Mouse (Mus musculus): ENCODE measurements around the gene Vmn2r83. TPM values are rescaled to one million over a fixed set of nuclear protein-coding genes. Genes with fewer than 3 reads are reported as not detected.
A peak's percentile ranks its signal among the peaks of the same experiment; 100 is the strongest.
"Not testable (repeated sequence)": the region's sequence is repeated elsewhere in the genome, so short reads cannot be mapped to it uniquely, and the experiment has no call there.

Gene Vmn2r83
- not detected for total RNA-seq (2021)

DNA sequence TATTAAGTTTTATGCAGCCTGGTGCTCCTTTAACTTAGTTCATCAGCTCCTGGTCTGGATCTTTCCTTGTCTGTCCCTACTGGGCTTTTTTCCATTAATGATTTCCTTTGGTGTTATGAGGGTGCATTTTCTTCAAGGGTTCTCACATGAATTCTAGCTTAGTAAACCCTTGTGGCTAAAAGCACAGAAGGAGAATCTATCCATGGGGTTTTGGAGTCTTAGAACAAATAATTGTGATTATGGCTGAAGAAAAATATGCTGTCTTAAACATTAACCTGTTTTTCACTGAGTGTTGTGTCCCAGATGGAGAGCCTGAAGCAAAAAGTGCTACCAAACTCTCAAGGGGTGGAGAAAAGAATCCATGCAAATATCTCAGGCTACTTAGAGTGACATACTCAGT, at the start of gene Vmn2r83:
Gene Vmn2r83 (plus strand): TSS at position 301 of the 400 bp plus-strand sequence.
- DNase-seq = no peak

DNA sequence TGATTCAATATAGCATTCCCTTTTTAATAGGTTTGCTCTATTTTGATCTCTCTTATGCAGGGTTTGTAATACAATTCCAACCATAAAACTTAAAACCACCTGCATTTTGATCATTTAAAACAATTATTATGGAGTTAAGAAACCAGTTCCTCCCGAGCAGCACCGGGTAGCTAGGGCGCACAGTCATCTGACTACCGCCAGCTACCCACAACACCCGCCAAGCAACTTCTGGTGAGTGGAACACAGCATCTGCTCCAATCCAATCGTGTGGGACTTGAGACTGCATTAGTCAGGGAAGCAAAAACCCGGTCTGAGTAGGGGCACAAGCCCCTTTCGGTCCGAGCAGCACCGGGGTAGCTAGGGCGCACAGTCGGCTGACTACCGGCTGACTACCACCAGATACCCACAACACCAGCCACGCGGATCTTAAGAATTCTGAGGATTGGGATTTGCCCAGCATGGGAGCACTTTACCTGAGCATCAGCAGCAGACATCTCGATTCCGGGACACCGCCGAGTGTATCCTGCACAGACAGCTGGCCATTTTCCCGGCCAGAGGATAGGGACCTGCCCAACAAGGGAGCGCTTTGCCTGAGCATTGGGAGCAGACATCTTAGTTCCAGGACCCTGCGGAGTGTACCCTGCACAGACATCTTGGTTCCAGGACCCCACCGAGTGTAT, 33.2 kb upstream of the Vmn2r83 start:
- DNase-seq = not testable (repeated sequence)

DNA sequence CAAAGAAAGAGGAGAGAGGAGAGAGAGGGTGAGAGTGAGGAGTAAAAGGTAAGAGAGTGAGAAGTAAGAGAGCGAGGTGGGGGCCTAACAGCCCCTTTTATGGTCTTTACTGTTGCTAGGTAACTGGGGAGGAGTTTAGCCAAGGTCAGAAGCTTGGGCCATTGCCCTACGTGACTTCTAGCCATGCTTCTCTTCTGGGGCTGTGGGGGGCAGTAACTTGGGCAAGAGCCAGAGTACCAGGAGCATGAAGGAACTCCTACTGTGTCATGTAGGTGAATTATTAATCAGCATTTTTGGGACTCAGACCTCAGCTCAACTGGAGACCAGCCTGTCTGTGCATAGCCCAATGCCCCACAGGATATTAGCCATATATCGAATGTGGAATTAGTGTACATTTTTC, 27.4 kb downstream of the Vmn2r83 start:
- DNase-seq = no peak

DNA sequence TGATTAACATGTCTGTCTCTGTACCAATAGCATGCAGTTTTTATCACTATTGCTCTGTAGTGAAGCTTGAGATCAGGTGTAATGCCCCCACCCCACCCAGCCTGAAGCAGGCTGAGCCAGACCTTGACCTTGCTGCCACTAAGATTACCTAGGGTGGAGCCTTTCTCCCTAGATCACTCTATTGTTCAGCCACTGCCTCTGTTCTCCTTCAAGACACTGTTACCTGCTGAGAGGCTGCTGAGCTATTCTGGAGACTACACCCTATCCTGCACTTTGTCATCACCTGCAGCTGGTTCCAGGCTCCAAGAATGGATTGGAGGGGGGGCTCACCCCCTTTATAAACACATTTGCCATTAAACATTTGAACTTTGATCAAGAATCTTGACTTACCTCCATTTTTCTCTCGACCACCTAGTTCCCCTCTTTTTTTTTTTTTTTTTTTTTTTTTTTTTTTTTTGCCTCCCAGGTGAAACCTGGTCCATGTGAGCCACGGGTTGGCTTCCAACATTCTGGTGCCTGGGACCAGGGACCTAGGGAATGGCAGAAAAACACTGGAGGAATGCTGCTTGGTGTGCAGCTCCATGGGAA, 28.3 kb downstream of the Vmn2r83 start:
- no peak for DNase-seq

DNA sequence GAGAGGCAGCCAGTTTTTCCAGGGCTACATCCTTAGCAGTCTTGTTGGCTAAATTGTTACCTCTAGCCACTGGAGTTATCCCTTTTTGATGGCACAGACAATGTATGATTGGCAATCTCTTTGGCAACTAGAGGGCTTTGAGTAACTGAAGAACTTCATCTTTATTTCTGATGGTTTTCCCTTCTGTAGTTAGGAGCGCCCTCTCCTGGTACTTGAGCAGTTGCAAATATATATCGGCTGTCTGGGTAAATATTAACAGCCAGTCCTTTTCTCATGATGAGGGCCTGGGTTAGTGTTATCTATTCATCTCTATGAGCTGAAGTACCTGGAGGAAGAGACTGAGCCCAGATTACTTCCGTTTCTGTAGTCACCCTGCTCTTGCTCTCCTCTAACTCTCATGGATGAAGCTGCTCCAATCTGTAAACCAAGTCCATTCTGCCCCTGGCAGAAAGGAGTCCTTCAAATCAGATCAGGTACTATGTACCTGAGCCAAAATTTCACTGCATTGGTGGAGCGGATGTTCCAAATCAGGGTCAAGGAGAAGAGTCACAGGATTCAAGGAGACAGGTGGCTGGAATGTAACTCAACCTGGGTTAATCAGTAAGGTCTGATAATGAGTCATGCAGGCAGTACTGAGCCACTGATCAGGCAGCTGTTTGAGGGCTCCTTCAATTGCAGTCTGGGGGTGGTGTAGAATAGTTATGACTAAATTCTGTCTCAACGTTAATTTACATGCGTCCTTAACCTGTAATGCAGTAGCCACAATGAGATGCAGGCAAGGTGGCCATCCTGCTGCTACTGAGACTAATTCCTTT, 34.5 kb downstream of the Vmn2r83 start:
- DNase-seq = no peak

DNA sequence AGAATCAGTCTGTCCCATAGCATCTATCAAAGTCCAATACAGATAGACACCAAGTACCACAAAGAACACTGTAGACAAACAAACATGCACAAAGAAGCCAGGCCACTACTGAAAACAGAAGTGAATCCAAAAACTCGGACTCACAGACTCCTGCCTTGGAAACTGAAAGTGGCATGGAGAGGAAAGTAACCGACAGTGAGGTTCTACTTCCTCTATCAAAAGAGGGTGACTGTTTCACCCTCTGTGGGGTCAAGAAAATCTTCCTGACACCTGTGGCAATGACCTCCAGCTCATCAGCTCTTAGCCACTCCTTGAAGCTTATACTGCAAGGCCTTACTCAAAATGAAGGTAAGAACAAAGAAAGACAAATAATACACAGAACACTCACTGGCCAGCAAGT, 38.2 kb downstream of the Vmn2r83 start:
- no peak for DNase-seq

DNA sequence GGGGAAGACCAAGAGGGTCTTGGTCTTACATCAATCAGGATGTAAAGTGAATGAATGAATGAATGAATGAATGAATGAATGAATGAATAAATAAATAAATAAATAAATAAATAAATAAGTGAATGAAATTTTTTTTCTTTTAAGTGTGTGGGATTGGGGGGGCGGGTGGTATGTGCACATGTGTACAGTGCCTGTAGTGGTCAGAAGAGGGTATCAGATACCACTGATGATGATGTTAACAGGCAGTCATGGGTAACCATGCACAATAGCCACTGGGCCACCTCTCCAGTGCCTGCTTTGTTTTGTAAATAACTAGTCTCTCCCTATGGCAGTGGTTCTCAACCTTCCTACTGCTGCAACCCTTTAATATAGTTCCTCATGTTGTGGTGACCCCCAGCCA, 55.9 kb downstream of the Vmn2r83 start:
- no peak for DNase-seq

DNA sequence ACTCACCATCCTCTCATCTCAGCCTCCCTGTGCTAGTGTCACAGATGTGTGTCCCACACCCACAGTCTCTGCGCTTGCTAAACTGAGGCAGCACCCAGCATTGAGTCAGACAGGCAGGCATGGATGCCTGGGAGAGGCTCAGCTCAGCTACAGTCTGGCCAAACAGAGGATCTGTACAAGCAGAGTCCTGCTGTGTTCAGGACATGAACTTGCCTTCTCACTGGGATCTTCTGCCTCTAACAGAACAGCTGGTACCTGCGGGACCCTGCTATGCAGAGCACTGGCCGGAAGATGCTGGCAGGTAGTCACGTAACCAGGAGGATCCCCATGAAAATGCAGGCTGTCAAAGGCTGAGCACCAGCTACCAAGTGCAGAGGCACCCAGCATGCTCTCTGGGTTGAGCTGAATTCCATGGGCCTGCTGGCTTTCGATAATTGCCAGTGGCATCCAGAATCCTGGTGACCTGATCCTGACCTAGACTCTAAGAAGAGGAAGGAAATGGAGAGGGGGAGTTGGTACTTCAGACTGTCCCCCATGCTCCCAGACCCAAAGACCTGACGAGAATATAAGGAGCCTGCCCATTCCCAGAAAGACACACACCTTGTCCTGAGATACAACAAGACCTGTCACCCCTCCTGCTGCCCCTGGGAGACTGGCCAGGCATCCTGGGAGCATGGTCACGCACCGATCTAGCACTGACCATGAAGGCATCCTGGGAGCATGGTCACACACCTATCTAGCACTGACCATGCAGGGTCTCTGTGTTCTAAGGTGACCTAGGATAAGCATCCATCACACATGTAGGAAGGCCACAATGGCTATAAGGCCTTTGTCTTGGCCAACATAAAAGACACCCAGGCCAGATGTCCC, 57.2 kb downstream of the Vmn2r83 start:
- DNase-seq = no peak

DNA sequence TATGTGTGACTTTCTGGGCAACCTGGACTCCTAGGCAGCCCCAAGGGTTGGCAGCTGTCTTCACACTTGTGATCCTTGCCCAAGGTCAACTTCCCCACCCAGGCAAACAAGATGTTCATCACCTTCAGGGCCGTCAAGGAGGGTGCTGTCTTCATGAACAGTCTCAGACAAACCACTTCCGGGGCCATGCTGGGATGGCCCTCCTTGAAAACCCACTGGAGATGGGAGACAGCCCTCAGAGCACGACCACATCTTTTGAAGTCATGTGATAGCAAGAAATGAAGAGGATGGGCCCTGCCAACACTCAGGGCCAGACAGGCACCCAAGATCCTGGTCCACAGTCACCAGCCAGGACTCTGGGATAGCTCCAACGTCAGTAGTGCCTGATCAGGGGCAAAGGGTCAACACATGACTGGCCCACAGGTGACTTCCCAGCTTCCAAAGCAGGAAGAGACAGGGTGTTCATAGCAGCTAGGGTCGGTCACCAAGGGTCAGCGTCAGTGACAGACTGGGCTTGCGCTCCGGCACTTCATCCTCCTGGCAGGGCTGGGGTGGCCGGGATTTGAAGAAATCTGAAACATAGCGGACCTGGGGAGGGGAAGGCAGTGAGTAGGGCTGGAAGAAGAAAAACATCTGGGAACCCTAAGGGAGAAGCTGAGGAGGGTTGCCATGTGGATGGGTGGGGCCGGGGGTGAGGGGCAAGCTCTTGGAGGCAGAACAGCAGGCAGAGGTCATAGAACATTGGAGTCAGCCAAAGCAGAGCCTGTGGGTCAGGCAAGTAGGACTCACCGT, 58.3 kb downstream of the Vmn2r83 start:
- no peak for DNase-seq

DNA sequence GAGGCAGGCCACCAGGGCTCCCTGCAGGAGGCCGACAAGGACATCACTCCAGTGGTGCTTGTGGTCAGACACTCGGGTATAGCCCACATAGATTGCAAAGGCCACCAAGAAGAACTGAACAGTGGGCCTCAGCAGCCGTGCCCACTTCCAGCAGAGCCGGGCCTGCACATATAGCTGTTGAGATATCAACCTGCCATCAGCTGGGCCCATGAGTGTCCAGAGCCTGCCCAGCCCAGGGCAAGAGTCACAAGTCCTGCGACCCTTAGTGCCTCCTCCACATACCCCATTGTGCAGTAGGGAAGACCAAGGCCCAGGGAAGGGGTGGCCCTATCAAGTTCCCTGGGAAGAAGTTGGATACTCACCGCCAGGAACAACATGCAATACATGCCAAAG, 58.9 kb downstream of the Vmn2r83 start:
- DNase-seq = no peak

DNA sequence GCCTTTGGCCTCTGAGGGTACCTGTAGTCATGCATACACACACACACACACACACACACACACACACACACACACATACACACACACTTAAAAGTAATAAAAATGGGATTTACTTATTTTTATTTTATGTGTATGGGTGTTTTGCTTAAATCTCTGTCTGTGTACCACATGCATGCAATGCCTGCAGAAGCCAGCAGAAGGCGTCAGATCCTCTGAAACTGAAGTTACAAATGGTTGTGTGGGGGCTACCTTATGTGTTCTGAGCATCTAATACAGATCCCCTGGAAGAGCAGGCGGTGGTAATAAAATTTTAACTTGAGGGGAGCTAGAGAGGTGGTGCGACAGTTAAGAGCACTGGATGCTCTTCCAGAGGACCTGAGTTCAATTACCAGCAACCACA, 59.5 kb downstream of the Vmn2r83 start:
- no peak for DNase-seq

DNA sequence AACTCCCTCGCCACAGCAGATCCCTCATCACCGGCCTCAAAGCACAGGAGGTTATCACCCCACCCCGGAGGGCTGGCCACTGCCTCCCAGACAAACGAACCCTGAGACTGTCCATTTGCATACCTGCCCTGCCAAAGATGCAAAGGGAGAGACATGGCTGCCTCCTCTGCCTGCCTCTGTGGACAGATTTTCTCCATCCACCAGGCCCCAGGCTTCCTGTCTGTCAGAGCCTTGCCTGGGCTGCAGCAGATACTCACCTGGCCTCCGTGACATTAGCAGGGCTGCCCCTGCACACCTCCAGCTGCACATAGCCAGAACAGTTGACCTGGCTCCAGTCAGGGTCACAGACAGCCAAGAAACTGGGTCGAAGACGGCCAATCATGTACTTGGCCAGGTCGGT, 61.7 kb downstream of the Vmn2r83 start:
- DNase-seq = no peak

DNA sequence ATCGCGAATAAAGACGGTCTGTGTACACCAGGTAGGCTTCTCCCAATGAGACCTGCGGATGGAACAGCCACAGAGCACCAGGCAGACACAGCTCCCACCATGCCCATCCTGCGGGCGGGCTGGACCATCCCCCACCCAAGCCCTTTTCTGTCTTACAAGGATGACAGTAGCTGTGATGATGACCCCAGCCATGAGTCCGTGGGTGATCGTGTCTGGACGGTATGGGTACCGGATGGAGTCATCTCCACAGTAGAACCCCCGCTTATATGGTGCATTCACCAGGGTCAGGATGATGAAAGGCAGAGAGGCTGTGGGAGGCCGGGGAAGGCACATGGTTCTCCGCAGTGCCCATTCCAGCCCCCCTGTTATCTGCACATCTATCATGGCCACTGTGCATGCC, 62.2 kb downstream of the Vmn2r83 start:
- DNase-seq = no peak

DNA sequence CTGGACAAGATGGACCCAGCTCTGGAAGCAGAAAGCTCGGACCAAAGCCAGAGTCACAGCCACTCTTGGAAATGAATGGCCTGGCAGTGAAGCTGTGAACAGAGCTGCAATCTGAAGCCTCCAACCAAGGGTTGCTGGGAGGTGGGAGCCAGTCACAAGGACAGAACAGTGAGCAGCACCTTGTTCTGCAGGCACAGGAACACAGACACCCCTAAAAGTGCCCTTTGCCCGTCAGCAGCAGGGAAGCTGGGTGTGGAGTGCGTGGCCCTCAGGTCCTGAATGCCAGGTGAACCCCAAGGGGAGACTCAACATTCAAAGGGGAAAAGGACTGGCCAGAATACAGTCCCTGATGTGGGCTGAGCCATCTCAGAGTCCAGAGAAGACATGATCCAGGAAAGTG, 63.1 kb downstream of the Vmn2r83 start:
- no peak for DNase-seq

DNA sequence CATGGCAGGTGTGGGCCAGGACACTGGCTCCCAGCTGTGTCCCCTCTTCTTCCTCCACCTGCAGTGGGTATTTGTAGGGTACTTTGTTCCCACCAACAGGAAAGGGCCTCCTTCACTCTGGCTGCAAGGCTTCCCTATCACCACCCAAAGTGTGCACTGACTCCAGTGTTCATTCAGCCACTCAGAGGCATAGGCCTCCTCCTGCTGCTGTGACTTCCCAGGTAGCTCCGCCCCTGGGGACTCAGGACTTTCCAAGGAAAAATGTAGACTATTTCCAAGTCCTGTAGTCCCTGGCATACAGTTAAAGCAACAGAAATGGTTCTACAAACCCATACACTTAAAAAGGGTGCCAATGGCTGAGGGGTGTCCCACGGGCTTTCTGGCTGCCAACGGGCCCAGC, 64.1 kb downstream of the Vmn2r83 start:
- DNase-seq = peak in 1 of 2 experiments; percentile 2

DNA sequence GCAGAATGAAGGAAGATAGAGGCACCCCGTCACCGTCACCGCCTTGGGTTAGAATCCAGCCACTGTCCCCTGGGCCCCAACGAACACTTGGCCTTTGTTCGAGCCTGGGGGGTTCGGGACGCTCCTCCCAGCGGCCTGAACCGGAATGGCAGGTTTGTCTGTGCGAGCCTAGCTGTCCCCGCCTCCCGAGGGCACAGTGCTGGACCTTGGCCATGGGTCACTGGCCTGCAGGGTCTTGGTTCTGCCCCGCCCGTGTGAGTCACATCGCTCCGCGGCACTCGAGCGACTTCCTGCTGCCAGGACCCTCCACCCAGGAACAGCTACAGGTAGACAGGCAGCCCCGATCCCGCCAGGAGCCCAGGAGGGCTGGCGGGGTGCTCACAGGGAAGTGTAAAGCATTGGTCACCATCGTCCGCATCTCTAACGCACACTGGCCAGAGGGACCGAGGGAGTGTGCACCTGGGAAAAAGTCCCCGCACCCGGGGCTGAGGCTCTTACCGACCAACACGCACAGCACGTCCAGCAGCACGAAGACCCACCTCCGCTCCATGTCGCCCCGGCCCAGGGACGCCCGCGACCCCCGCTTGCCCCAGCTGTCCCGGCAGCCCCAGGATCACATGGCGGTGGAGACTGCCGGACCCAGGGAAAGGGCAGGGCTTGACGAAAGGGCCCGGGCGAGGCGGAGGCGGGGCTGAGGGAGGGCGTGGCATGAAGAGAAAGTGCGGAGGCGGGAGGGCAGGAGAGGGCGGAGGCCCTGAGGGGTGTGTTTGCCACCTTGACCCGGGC, 64.8 kb downstream of the Vmn2r83 start, which contains the start of gene Plpp2:
Gene Plpp2 (minus strand): TSS at position 671 of the 786 bp plus-strand sequence.
- peak; percentile 19 to 45 for DNase-seq

DNA sequence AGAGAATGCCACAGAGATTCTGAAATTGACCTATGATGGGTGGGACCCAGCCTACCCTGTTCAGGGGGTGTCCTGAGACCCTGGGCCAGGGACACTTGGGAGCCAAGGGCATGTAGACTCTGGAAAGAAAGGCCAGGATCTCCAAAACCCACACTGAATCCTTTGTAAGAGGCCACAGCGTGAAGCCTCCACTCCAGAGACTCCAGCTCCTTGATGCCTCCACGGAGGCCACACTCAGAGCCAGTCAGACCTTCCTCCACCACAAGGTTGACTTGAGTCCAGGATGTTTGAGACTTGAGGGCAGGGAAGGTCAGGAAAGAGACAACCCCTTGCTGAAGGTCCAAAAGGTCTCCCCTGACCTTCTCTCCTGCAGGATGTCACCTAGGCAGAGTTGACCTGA, 65.9 kb downstream of the Vmn2r83 start:
- no peak for DNase-seq

DNA sequence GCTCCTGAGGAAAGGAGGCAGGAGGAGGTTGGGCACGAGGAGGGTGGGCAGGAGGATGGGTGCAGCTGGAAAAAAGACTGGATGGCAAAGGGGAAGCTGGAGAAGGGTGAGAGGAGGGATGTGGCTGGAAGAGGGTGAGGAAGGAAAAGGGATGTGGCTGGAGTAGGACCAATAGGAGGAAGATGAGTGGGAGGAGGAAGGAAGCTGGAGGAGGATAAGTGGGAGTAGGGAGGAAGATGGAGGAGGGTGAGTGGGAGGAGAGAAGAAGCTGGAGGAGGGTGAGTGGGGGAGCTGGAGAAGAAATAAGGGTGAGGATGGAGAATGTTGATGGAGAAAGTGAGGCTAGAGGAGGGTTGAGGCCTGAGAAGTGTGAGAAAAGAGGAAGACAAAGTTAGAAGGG, 66.9 kb downstream of the Vmn2r83 start:
- no peak for DNase-seq

DNA sequence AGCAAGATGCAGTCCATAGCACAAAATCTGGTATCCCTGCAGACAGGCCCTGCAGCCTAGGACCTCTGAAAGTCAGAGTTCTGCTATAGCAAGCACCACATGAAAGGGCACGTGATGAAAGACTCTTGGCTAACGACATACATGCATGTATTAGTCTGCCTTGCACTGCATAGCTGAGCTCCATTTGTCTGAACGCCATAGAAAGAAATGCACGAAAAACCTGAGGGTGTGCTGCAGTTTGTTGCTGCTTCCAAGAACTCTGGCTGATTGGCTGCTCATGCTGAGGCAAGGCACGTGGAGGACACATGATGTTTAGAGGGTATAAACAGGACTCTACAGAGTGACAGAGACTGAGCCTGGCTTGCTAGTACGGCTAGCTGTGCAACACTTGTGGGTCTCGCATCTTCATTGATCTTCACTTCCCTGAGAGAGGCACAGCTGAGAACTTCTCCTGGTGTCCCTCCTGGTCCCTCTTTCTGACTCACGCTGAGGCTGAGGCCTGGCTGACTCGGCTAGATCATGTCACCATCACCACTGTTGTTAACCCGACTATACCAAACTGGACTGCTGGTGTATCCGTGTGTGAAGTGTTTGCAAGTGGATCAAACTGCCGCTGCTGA, 68.0 kb downstream of the Vmn2r83 start:
- no peak for DNase-seq

DNA sequence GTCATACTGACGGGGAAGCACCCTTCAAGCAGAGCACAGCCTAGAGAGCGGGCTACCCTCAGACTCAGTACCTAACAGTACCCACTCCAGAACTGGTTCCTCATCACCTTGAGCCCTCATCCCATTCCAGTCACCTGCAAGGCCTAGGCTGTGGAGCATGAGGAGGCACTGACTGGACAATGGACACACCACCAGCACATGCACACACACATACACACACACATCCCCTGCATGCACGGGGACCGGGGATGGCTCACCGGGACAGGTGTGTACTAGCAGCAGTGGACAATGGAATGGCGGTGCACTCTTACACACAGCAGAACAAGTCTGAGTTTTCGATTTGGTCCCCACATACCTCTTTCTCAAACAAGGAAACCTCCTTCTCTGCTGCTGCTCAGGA, 68.7 kb downstream of the Vmn2r83 start:
- DNase-seq = no peak

DNA sequence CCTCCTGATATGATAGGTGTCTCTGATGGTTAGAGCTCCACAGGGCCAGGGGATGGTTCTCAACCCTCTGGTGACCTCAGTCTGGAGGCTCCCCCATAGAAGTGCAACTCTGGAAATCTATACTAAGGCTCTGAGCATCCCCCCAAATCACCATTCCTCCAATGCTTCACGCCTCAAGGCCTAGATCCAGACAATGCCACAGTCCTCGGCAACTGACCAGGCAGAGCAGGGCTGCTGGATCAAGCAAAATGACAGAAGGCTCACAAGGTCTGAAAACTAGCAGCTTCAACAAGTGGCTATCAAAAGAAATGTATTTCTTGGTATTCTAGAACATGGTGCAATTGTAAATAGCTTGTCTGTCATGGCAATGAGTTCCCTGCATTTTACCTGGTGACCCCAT, 69.2 kb downstream of the Vmn2r83 start:
- no peak for DNase-seq

Data from layer of hippocampus, postnatal 36 days (tissue).